Mouse (Mus musculus): Measurements from ENCODE around the gene Ccdc155. TPM values are rescaled to one million over a fixed set of nuclear protein-coding genes. Genes with fewer than 3 reads are reported as not detected.

Ccdc155 gene
- polyA plus RNA-seq, 1 experiment from 2014 or later: 0.62 TPM

DNA sequence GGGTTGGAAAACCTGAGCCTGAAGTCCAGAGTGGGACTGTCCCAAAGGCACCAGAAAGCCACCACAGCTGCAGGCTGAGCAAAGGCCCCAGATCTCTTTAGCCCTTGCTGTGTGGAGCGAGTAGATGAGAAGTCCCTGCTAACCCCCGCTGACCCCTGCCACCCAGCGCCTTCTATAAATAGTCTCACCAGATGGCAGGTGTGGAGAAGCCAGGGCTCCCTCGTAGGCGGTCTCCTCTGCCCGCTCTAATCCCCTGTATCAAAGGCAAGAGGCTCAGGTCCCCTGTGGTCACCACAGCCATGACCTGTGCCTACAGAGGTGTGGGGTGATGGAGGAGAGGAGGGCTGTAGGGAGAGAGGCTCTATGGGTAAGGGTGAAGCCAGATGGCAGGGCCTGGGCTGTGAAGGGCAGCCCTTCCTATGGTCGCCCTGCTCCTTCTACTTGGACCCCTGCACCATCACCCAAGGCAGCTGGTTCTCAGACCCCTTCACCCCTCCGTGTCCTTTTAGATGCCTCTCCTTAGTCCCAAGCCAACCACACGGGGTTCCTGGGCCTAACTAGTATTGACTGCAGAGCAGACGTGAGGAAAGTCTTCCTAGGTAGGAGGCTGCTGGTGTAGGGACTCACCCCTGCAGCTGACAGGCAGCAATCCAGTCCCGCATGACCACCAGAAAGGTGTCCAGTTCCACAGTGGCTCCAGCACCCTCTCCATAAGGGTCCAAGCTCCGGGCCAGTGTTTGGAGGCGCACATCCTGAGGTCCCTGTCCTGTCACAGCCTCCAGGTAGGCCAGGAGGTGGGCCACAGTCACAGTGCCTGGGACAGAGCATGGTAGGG is 9.1 kb downstream of the Ccdc155 start:
- Histone ChIP-seq H3K36me3 (replicated peaks) (no peaks in the 10 kb centered on the region), H3K27me3 (replicated peaks; ENCODE audit: low read depth, poor library complexity, severe bottlenecking) (peaks cover 54% of the 10 kb centered on the region), H3K4me3 (no peak overlapping the region), H3K4me1 (peaks cover 48% of the 10 kb centered on the region), H3K9me3 (no peaks in the 10 kb centered on the region), H3K27ac (replicated peaks) (0 out of 2 replicates have a peak overlapping the region, but pooled peaks have one; percentile 20)
- DNase-seq (ENCODE audit: low spot score): no peak
- 54% methylated on average over 13 of the region's 13 CpGs for WGBS

DNA sequence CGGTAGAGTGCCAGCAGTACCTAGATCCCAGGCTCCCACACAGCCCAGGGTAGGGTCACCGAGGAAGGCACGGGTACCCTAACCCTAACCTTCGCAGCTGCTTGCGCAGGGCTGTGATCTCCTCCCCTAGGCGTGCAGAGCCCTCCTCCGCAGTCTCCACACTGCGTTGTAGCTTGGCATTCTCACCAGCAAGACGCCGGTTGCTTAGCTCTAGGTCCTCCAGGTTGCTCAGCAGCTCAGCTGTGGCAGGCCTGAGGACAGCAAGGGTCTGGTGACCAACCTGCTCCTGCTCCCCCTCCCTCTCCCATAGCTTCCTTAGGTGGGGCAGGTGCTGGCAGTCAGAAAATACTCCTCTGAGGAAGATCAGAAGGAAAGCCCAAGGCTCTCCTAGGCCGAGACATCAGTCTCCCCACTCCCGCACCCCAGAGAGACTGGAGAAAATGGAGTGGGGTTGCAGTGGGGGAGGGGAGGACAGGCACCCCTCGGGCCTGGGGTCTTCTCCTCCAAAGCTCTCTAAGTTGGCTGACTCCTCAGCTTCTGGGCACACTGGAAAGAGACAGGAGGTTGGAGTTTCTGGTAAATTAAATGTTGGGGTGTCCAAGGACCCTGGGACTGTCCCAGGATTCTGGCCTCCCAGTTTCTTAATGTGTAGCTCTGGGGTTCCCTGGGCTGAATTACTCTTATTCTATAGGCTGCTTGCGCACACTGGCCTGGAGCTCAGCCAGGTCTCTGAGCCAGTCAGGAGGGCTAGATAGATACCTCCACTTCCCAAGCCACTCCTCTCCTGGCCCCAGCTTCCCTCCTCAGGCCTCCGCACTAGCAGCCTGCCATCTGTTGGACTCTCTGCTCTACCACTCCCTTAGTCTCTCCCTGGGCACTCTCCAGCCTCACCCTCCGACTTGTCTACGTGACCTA is 10.6 kb downstream of the Ccdc155 start:
- H3K4me3 ChIP-seq: no peak overlapping the region
- peaks cover 58% of the 10 kb centered on the region for H3K27me3 ChIP-seq (replicated peaks; ENCODE audit: low read depth, poor library complexity, severe bottlenecking)
- no peaks in the 10 kb centered on the region for H3K9me3 ChIP-seq
- 72% methylated on average over 17 of the region's 17 CpGs for WGBS
- H3K4me1 ChIP-seq: peaks cover 48% of the 10 kb centered on the region
- H3K36me3 ChIP-seq (replicated peaks): no peaks in the 10 kb centered on the region
- 0 out of 2 replicates have a peak overlapping the region, but pooled peaks have one; percentile 7 for H3K27ac ChIP-seq (replicated peaks)
- no peak for DNase-seq (ENCODE audit: low spot score)

DNA sequence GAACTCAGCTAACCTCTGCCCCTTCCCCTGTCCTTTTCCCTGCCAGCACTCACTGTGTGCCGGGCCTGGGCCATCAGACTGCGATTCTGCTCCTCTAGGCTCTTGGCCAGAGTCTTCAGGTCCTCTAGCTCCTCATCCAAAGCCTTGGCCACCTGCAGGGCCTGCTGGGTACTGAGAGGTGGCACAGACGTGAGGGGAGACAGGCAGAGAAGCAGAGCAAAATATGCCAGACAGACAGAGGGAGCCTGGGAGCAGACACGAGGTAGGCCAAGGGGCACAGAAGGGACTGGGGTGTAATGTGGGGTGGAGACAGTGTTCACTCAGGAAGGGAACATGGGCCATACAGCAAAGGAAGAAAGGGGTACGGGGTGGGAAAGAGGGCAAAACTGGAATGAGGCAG is 11.3 kb downstream of the Ccdc155 start:
- 0 out of 2 replicates have a peak overlapping the region, but pooled peaks have one; percentile 7 for H3K27ac ChIP-seq (replicated peaks)
- no peak for DNase-seq (ENCODE audit: low spot score)
- H3K36me3 ChIP-seq (replicated peaks): no peaks in the 10 kb centered on the region
- H3K4me3 ChIP-seq: no peak overlapping the region
- H3K27me3 ChIP-seq (replicated peaks; ENCODE audit: low read depth, poor library complexity, severe bottlenecking): peaks cover 62% of the 10 kb centered on the region
- H3K4me1 ChIP-seq: peaks cover 47% of the 10 kb centered on the region
- H3K9me3 ChIP-seq: no peaks in the 10 kb centered on the region
- 68% methylated on average over 5 of the region's 5 CpGs for WGBS

DNA sequence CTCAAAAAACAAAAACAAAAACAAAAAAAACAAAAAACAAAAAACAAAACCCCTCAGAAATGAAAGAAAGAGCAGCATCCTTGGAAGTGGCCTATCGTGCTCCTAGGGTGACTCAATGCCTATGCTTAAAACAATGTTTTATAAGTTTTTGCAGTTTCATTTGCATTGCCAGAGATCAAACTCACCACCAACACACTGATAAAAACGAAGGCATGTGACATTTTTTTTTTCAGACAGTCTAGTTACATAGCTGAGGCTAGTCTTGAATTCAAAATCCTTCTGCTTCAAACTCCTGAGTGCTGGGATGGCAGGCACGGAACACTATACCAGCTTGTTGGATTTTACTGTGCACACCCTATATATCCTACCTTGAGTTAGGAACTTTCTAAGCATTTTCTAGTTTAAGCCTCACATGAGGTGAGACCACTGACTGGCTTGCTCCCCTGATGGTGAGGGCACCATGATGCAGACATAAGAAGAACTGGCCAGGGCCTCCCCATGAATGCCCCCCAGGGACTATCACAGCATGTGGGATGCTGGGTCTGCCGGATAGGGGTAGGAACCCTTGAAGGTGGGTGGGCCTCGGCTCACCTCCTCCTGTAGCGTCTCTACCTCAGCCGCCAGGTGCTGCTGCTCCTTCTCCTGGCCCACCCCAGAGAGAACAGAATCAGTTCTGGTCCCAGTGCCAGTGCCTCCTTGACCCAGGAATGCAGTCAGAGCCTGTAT is 11.9 kb downstream of the Ccdc155 start:
- no peak for DNase-seq (ENCODE audit: low spot score)
- WGBS: 82% methylated on average over 7 of the region's 7 CpGs
- no peaks in the 10 kb centered on the region for H3K36me3 ChIP-seq (replicated peaks)
- no peaks in the 10 kb centered on the region for H3K9me3 ChIP-seq
- H3K4me3 ChIP-seq: no peak overlapping the region
- H3K4me1 ChIP-seq: peaks cover 41% of the 10 kb centered on the region
- peaks cover 69% of the 10 kb centered on the region for H3K27me3 ChIP-seq (replicated peaks; ENCODE audit: low read depth, poor library complexity, severe bottlenecking)
- 0 out of 2 replicates have a peak overlapping the region, but pooled peaks have one; percentile 7 for H3K27ac ChIP-seq (replicated peaks)

DNA sequence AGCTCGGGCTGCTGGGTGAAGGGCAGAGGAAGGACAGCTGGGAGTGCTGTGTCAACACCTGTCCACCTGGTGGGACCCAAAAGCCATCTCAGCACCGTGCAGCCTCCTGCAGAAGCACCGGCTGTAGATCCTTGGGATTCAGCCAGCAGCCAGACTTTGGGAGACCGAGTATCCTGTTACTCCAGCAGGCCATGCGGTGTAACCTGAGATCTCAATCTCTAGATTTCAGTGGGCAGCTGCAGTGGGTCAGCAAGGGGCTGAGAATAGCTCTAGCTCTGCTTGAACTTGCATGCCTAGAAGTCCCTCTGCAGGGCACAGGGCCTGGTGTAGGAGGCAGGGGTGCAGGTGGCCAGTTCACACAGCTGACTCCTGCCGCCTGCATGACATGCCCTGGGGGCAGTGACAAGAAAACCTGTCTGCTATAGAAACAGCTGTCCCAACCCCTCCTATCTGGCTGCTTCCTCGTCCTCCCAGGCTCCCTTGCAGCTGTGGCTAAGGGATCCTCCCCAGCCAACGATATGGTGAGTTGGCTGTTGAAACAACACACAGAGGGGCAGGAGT is 12.8 kb downstream of the Ccdc155 start:
- no peaks in the 10 kb centered on the region for H3K36me3 ChIP-seq (replicated peaks)
- peaks cover 39% of the 10 kb centered on the region for H3K4me1 ChIP-seq
- peaks cover 71% of the 10 kb centered on the region for H3K27me3 ChIP-seq (replicated peaks; ENCODE audit: low read depth, poor library complexity, severe bottlenecking)
- peak overlapping the region; percentile 23 for H3K4me3 ChIP-seq
- DNase-seq (ENCODE audit: low spot score): peak; percentile 74
- peak overlapping the region; percentile 60; the same call in 1 of the 2 replicates for H3K27ac ChIP-seq (replicated peaks)
- 9% methylated on average over 8 of the region's 8 CpGs for WGBS
- H3K9me3 ChIP-seq: no peaks in the 10 kb centered on the region

DNA sequence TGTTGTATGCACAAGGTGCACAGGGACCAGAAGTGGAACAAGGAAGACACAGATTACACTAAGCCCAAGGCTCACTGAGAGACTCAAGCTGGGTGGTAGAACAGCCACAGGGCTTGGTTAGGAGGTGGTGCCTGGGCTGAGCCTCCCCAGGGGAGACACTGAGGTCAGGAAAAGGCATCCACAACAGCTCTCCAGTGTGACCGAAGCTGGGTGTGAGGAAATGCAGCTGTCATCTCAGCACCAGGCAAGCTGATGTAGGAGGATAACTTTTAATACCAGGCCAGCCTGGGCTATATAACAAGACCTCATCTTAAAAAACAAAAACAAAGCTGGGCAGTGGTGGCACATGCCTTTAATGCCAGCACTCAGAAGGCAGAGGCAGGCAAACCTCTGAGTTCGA is 13.5 kb downstream of the Ccdc155 start:
- no peak for DNase-seq (ENCODE audit: low spot score)
- H3K9me3 ChIP-seq: no peaks in the 10 kb centered on the region
- H3K36me3 ChIP-seq (replicated peaks): no peaks in the 10 kb centered on the region
- peaks cover 71% of the 10 kb centered on the region for H3K27me3 ChIP-seq (replicated peaks; ENCODE audit: low read depth, poor library complexity, severe bottlenecking)
- H3K27ac ChIP-seq (replicated peaks): no peak overlapping the region
- 76% methylated on average over 2 of the region's 2 CpGs for WGBS
- peaks cover 42% of the 10 kb centered on the region for H3K4me1 ChIP-seq
- no peak overlapping the region for H3K4me3 ChIP-seq

DNA sequence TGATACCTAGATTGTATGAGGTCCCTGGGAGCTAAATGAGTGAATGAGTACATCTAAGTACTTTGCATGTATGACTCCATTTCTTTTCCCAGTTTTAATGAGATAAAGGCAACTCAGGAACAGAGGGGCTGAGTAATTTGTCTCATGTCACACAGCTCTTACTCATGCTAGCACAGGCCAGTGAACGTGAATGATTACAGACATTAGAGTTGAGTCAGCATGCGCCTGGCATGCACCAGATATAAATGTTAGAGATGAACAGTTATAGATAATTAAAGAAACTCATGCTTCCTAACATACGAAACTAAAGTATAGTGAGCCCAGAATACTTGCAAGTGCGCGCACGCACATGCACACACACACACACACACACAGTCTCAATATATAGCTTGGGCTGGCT is 14.5 kb downstream of the Ccdc155 start:
- Histone ChIP-seq H3K27ac (replicated peaks) (no peak overlapping the region), H3K4me1 (peaks cover 41% of the 10 kb centered on the region), H3K36me3 (replicated peaks) (no peaks in the 10 kb centered on the region), H3K27me3 (replicated peaks; ENCODE audit: low read depth, poor library complexity, severe bottlenecking) (peaks cover 75% of the 10 kb centered on the region), H3K4me3 (no peak overlapping the region), H3K9me3 (no peaks in the 10 kb centered on the region)
- 95% methylated on average over 6 of the region's 6 CpGs for WGBS
- DNase-seq (ENCODE audit: low spot score): no peak

DNA sequence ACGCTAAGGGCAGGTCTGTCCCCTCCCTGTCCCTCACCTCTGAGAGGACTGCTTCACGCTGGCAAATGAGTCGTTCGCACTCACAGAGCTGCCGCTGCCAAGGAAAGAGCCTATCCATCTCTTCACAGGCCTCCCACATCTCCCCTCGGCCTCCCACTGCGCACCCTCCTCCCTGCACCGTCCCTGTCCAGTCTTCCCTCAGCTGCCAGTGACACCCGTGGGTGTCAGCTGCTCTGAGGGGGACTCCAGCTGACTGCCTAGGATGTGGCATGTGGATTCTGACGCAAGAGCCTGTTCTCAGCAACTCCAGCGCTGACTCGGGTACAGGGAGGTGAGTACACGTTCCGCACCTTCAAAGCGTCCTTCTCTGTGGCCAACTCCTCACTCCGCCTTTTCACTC is 15.1 kb downstream of the Ccdc155 start:
- peaks cover 43% of the 10 kb centered on the region for H3K4me1 ChIP-seq
- peaks cover 81% of the 10 kb centered on the region for H3K27me3 ChIP-seq (replicated peaks; ENCODE audit: low read depth, poor library complexity, severe bottlenecking)
- 58% methylated on average over 16 of the region's 16 CpGs for WGBS

DNA sequence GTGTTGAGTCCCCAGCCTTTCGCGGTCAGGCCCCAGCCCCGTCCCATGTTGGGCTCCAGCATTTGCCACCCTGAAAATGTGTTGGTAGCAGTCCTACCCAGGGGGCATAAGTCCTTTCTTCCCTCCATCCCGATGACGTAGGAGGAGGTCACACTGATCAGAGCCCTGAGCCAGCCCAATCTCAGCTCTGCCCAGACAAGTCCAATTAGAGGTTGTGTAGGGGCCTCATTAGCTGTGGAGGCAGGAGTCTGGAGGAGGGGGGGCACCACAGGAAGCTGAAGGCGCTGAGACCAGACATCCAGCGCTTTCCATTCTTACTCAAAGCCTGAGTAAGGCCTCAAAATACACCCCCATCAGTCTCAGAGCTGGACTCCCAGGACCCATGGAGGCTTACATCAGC is 18.8 kb downstream of the Ccdc155 start:
- Histone ChIP-seq H3K36me3 (replicated peaks) (no peaks in the 10 kb centered on the region), H3K9me3 (no peaks in the 10 kb centered on the region), H3K4me3 (no peak overlapping the region), H3K4me1 (peaks cover 43% of the 10 kb centered on the region), H3K27ac (replicated peaks) (no peak overlapping the region), H3K27me3 (replicated peaks; ENCODE audit: low read depth, poor library complexity, severe bottlenecking) (peaks cover 100% of the 10 kb centered on the region)
- no peak for DNase-seq (ENCODE audit: low spot score)
- 59% methylated on average over 7 of the region's 7 CpGs for WGBS

More for the DNA sequence above, 15.1 kb downstream of the Ccdc155 start:
- Histone ChIP-seq H3K4me3 (no peak overlapping the region), H3K9me3 (no peaks in the 10 kb centered on the region), H3K27ac (replicated peaks) (no peak overlapping the region), H3K36me3 (replicated peaks) (no peaks in the 10 kb centered on the region)
- no peak for DNase-seq (ENCODE audit: low spot score)

DNA sequence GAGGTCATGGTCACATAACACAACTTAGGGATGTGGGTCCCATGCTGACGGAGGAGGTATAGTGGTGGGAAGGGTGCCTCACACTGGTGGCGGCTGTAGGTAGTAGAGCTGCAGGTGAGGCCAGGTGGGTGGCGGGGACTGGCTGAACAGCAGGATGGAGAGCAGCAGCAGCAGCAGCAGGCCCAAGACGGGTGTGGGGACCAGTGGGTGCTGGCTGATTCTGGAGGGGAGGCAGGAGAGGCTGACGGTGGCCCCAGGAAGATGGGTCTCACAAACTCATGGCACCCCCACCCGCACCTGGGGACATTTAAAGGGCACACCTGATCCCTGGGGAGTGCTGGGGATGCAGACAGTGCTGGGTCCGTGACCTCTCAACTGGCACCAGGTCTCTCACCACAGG is 21.0 kb downstream of the Ccdc155 start:
- peaks cover 100% of the 10 kb centered on the region for H3K27me3 ChIP-seq (replicated peaks; ENCODE audit: low read depth, poor library complexity, severe bottlenecking)
- DNase-seq (ENCODE audit: low spot score): no peak
- H3K27ac ChIP-seq (replicated peaks): no peak overlapping the region
- H3K36me3 ChIP-seq (replicated peaks): no peaks in the 10 kb centered on the region
- H3K4me1 ChIP-seq: peaks cover 45% of the 10 kb centered on the region
- H3K4me3 ChIP-seq: no peak overlapping the region
- no peaks in the 10 kb centered on the region for H3K9me3 ChIP-seq
- WGBS: 63% methylated on average over 7 of the region's 7 CpGs

DNA sequence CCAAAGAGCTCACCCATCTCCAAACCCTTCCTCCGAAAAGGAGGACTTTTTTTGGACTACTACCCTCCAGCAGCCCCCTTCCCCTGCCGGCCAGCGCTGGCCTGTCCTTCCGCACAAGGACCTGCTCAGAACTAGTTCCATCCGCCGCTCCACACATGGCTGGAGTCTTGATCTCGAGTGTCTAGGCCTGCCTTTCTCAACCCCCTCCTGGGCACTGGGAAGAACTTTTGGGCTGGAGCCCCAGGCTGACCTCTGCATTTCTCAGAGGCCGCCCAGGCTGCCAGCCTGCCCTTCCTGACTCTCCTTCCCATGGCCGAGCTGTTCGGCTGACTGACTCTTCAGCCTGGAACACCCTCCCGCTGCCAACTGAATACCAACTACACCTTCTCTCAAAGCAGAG is 22.1 kb downstream of the Ccdc155 start:
- no peaks in the 10 kb centered on the region for H3K9me3 ChIP-seq
- peak overlapping the region; percentile 46 for H3K4me3 ChIP-seq
- H3K36me3 ChIP-seq (replicated peaks): no peaks in the 10 kb centered on the region
- no peak overlapping the region for H3K27ac ChIP-seq (replicated peaks)
- 18% methylated on average over 11 of the region's 11 CpGs for WGBS
- no peak for DNase-seq (ENCODE audit: low spot score)
- peaks cover 45% of the 10 kb centered on the region for H3K4me1 ChIP-seq
- H3K27me3 ChIP-seq (replicated peaks; ENCODE audit: low read depth, poor library complexity, severe bottlenecking): peaks cover 100% of the 10 kb centered on the region

DNA sequence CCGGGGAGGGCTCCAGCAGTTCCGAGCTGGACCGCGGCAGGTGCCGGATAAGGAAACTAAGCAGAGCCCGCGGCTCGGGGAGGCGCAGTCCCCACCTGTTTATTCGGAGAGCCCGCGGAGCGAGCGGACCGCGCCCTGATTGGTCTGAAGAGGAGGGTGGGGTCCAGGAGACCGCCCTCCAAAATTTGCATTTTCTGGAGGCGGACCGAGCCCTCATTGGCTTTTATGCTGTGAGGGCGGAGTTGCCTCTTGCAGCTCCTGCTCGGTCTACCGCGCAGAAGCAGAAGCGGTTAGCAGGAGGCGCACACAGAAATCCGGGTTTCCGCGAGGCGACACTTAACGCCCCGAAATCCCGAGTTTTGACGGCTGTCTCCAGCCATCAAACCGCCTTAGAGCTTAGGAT is 22.5 kb downstream of the Ccdc155 start:
- H3K9me3 ChIP-seq: no peaks in the 10 kb centered on the region
- H3K4me3 ChIP-seq: peak overlapping the region; percentile 46
- peaks cover 45% of the 10 kb centered on the region for H3K4me1 ChIP-seq
- under 1% methylated on average over 34 of the region's 34 CpGs for WGBS
- no peak overlapping the region for H3K27ac ChIP-seq (replicated peaks)
- H3K36me3 ChIP-seq (replicated peaks): no peaks in the 10 kb centered on the region
- H3K27me3 ChIP-seq (replicated peaks; ENCODE audit: low read depth, poor library complexity, severe bottlenecking): peaks cover 100% of the 10 kb centered on the region
- DNase-seq (ENCODE audit: low spot score): peak; percentile 93

Measured in embryonic facial prominence, embryonic 10.5 days (tissue).